Mouse (Mus musculus) ovary, postnatal 14 days (tissue): Measurements from ENCODE around the gene Gm5447.

Experiments used
- DNase-seq: peaks from one replicate; pipeline ENCODE4 v3.0.0; 2022; ENCODE audit warnings: low spot score

Gene Gm5447

GRCm38 (mm10) chr13:30973501-30974246, at the start of gene Gm5447, which contains the start of gene Exoc2:
Gene Gm5447 (plus strand): TSS chr13:30974204.
Gene Exoc2 (minus strand): TSS chr13:30974093.
- DNase-seq = peak; percentile 78

- DNase-seq = no peak
Measured at GRCm38 (mm10) chr13:30924269-30924668, 49.7 kb upstream of the Gm5447 start.

GRCm38 (mm10) chr13:30929119-30929518, 44.9 kb upstream of the Gm5447 start:
- DNase-seq = no peak

GRCm38 (mm10) chr13:30931613-30932012, 42.4 kb upstream of the Gm5447 start:
- no peak for DNase-seq

- DNase-seq = no peak
Measured at GRCm38 (mm10) chr13:30932972-30933371, 41.0 kb upstream of the Gm5447 start.

- no peak for DNase-seq
Measured at GRCm38 (mm10) chr13:30945788-30946187, 28.2 kb upstream of the Gm5447 start.

GRCm38 (mm10) chr13:30947129-30947528, 26.9 kb upstream of the Gm5447 start:
- DNase-seq = no peak

GRCm38 (mm10) chr13:30947540-30947939, 26.5 kb upstream of the Gm5447 start, which contains the start of gene Hus1b:
Gene Hus1b (minus strand): TSS chr13:30947759.
- no peak for DNase-seq

- DNase-seq = no peak
Measured at GRCm38 (mm10) chr13:30949181-30949580, 24.8 kb upstream of the Gm5447 start.

- DNase-seq = no peak
Measured at GRCm38 (mm10) chr13:30952044-30952443, 22.0 kb upstream of the Gm5447 start.

GRCm38 (mm10) chr13:30953580-30953979, 20.4 kb upstream of the Gm5447 start:
- no peak for DNase-seq

- DNase-seq = no peak
Measured at GRCm38 (mm10) chr13:30960714-30961113, 13.3 kb upstream of the Gm5447 start.

- no peak for DNase-seq
Measured at GRCm38 (mm10) chr13:30961932-30962331, 12.1 kb upstream of the Gm5447 start.

GRCm38 (mm10) chr13:30966507-30966911, 7.5 kb upstream of the Gm5447 start:
- no peak for DNase-seq

- no peak for DNase-seq
Measured at GRCm38 (mm10) chr13:30968311-30968710, 5.7 kb upstream of the Gm5447 start.

GRCm38 (mm10) chr13:30971047-30971446, 3.0 kb upstream of the Gm5447 start:
- no peak for DNase-seq

- DNase-seq = no peak
Measured at GRCm38 (mm10) chr13:30972102-30972501, 1.9 kb upstream of the Gm5447 start.

- no peak for DNase-seq
Measured at GRCm38 (mm10) chr13:30974247-30974630, 235 bp downstream of the Gm5447 start.

- DNase-seq = no peak
Measured at GRCm38 (mm10) chr13:30976536-30977084, 2.6 kb downstream of the Gm5447 start.

- no peak for DNase-seq
Measured at GRCm38 (mm10) chr13:30978224-30978623, 4.2 kb downstream of the Gm5447 start.

GRCm38 (mm10) chr13:30981666-30982065, 7.7 kb downstream of the Gm5447 start:
- no peak for DNase-seq

- no peak for DNase-seq
Measured at GRCm38 (mm10) chr13:30985275-30985597, 11.2 kb downstream of the Gm5447 start.

GRCm38 (mm10) chr13:30985598-30986466, 11.8 kb downstream of the Gm5447 start:
- peak; percentile 5 for DNase-seq
